Mouse (Mus musculus): ENCODE data around the gene Vars. TPM values are rescaled to one million over a fixed set of nuclear protein-coding genes. Genes with fewer than 3 reads are reported as not detected.

The Vars gene
- polyA plus RNA-seq, 1 experiment from 2014 or later: 54.8 TPM

DNA sequence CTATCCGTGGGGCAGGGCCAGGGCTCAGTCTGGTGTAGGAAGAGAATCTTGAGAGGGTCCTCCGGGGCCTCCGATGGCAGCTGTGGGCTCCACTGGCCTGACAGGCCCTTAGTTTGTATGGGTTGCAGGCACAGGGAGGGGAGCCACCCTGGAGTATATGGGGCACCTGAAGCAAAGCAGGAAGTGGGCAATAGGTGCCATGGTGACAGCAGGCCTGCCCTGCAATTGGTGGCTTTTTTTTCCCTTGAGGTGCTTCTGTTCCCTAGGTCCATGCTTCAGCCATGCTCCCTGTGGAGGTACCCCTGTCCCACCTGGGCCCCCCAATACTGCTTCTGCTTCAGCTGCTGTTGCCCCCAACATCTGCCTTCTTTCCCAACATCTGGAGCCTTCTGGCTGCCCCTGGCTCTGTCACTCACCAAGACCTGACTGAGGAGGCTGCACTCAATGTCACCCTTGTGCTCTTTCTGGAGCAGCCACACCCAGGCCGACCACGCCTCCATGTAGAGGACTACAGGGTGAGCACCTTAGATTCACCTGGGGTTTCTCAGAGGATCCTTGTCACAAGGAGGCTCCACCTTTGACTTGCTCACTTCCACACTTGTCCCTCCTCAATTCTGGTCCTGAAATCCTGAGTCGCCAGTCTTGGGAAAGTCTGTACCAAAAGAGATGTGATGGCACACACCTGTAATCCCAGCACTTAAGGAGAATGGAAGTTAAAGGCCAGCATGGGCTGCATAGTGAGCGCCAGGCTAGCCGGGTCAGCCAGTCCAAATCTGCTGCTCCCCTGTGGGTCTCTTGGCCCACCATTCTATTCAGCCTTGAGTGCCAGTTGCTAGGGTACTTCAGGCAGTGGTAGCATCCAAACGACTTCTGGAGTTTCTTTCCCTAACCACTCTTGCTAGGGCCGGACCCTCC, 16.3 kb downstream of the Vars start:
- Histone ChIP-seq H3K27me3 (ENCODE audit: control insufficient read depth, insufficient read depth, low read depth, low read length) (no peaks in the 10 kb centered on the region), H3K36me3 (ENCODE audit: control insufficient read depth, insufficient read depth, low read length) (peaks cover 35% of the 10 kb centered on the region), H3K9me3 (replicated peaks; ENCODE audit: control insufficient read depth, low read length, poor library complexity, severe bottlenecking) (no peaks in the 10 kb centered on the region), H3K4me1 (ENCODE audit: control insufficient read depth, insufficient read depth, low read length) (no peaks in the 10 kb centered on the region; the same call in 1 of the 2 replicates), H3K4me3 (ENCODE audit: low read depth, low read length) (no peak overlapping the region), H3K4me2 (ENCODE audit: low read length) (no peak overlapping the region), H3K27ac (ENCODE audit: low read length) (no peak overlapping the region), H3K9ac (ENCODE audit: low read depth, low read length) (no peak overlapping the region)
- WGBS: 81% methylated on average over 10 of the region's 10 CpGs
- no peak for ATAC-seq

DNA sequence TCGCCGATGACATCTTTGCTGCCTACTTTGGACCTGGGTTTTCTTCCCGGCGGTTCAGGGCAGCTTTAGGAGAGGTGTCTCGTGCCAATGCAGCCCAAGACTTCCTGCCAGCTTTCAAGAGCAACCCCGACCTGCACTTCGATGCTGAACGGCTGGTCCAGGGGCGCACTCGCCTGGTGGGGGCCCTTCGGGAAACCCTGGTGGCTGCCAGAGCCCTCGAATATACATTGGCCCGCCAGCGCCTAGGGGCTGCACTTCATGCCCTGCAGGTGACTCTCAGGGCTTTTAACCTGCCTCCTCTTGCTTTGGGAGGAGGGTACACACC, 16.9 kb downstream of the Vars start:
- H3K27me3 ChIP-seq (ENCODE audit: control insufficient read depth, insufficient read depth, low read depth, low read length): no peaks in the 10 kb centered on the region
- no peak for ATAC-seq
- H3K4me2 ChIP-seq (ENCODE audit: low read length): no peak overlapping the region
- 74% methylated on average over 14 of the region's 14 CpGs for WGBS
- no peak overlapping the region for H3K27ac ChIP-seq (ENCODE audit: low read length)
- peaks cover 29% of the 10 kb centered on the region for H3K36me3 ChIP-seq (ENCODE audit: control insufficient read depth, insufficient read depth, low read length)
- H3K4me3 ChIP-seq (ENCODE audit: low read depth, low read length): no peak overlapping the region
- no peaks in the 10 kb centered on the region for H3K9me3 ChIP-seq (replicated peaks; ENCODE audit: control insufficient read depth, low read length, poor library complexity, severe bottlenecking)
- no peaks in the 10 kb centered on the region; the same call in 1 of the 2 replicates for H3K4me1 ChIP-seq (ENCODE audit: control insufficient read depth, insufficient read depth, low read length)
- no peak overlapping the region for H3K9ac ChIP-seq (ENCODE audit: low read depth, low read length)

GRCm38 (mm10) chr17:35018171-35018570, 17.4 kb downstream of the Vars start:
- H3K27me3 ChIP-seq (ENCODE audit: control insufficient read depth, insufficient read depth, low read depth, low read length): no peaks in the 10 kb centered on the region
- H3K4me3 ChIP-seq (ENCODE audit: low read depth, low read length): no peak overlapping the region
- no peaks in the 10 kb centered on the region; the same call in 1 of the 2 replicates for H3K4me1 ChIP-seq (ENCODE audit: control insufficient read depth, insufficient read depth, low read length)
- no peaks in the 10 kb centered on the region for H3K9me3 ChIP-seq (replicated peaks; ENCODE audit: control insufficient read depth, low read length, poor library complexity, severe bottlenecking)
- 85% methylated on average over 3 of the region's 3 CpGs for WGBS
- no peak overlapping the region for H3K9ac ChIP-seq (ENCODE audit: low read depth, low read length)
- no peak for ATAC-seq
- H3K4me2 ChIP-seq (ENCODE audit: low read length): no peak overlapping the region
- peaks cover 26% of the 10 kb centered on the region for H3K36me3 ChIP-seq (ENCODE audit: control insufficient read depth, insufficient read depth, low read length)
- no peak overlapping the region for H3K27ac ChIP-seq (ENCODE audit: low read length)

DNA sequence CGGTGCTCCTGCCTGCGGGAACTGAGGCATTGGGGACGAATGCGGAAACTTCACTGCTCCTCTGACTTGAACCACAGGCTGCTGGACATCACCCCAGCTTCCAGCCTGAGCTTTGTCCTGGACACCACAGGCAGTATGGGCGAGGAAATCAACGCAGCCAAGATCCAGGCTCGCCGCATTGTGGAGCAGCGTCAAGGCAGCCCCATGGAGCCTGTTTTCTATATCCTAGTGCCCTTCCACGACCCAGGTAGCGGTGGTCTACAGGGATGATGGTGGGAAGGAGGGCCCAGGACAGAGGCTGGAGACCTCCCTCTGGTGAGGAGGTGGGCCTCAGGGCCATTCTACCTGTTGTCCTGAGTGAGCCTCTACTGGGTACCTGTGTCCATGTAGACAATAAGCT, 19.1 kb downstream of the Vars start:
- Histone ChIP-seq H3K9ac (ENCODE audit: low read depth, low read length) (no peak overlapping the region), H3K4me3 (ENCODE audit: low read depth, low read length) (no peak overlapping the region), H3K27me3 (ENCODE audit: control insufficient read depth, insufficient read depth, low read depth, low read length) (no peaks in the 10 kb centered on the region), H3K9me3 (replicated peaks; ENCODE audit: control insufficient read depth, low read length, poor library complexity, severe bottlenecking) (no peaks in the 10 kb centered on the region), H3K36me3 (ENCODE audit: control insufficient read depth, insufficient read depth, low read length) (peaks cover 9% of the 10 kb centered on the region), H3K4me1 (ENCODE audit: control insufficient read depth, insufficient read depth, low read length) (no peaks in the 10 kb centered on the region; the same call in 1 of the 2 replicates), H3K4me2 (ENCODE audit: low read length) (no peak overlapping the region), H3K27ac (ENCODE audit: low read length) (no peak overlapping the region)
- ATAC-seq: no peak
- WGBS: 73% methylated on average over 11 of the region's 11 CpGs

- 83% methylated on average over 8 of the region's 8 CpGs for WGBS
- H3K27me3 ChIP-seq (ENCODE audit: control insufficient read depth, insufficient read depth, low read depth, low read length): no peaks in the 10 kb centered on the region
- H3K27ac ChIP-seq (ENCODE audit: low read length): no peak overlapping the region
- ATAC-seq: no peak
- H3K4me3 ChIP-seq (ENCODE audit: low read depth, low read length): no peak overlapping the region
- no peak overlapping the region for H3K9ac ChIP-seq (ENCODE audit: low read depth, low read length)
- H3K4me1 ChIP-seq (ENCODE audit: control insufficient read depth, insufficient read depth, low read length): no peaks in the 10 kb centered on the region; the same call in 1 of the 2 replicates
- H3K9me3 ChIP-seq (replicated peaks; ENCODE audit: control insufficient read depth, low read length, poor library complexity, severe bottlenecking): no peaks in the 10 kb centered on the region
- peaks cover 5% of the 10 kb centered on the region for H3K36me3 ChIP-seq (ENCODE audit: control insufficient read depth, insufficient read depth, low read length)
- no peak overlapping the region for H3K4me2 ChIP-seq (ENCODE audit: low read length)
Measured at GRCm38 (mm10) chr17:35020551-35020950, 19.8 kb downstream of the Vars start.

- H3K36me3 ChIP-seq (ENCODE audit: control insufficient read depth, insufficient read depth, low read length): peaks cover 3% of the 10 kb centered on the region; the same call in 1 of the 2 replicates
- no peak for ATAC-seq
- no peaks in the 10 kb centered on the region; the same call in 1 of the 2 replicates for H3K4me1 ChIP-seq (ENCODE audit: control insufficient read depth, insufficient read depth, low read length)
- no peak overlapping the region for H3K27ac ChIP-seq (ENCODE audit: low read length)
- H3K27me3 ChIP-seq (ENCODE audit: control insufficient read depth, insufficient read depth, low read depth, low read length): no peaks in the 10 kb centered on the region
- no peak overlapping the region for H3K4me2 ChIP-seq (ENCODE audit: low read length)
- H3K9me3 ChIP-seq (replicated peaks; ENCODE audit: control insufficient read depth, low read length, poor library complexity, severe bottlenecking): no peaks in the 10 kb centered on the region
- H3K9ac ChIP-seq (ENCODE audit: low read depth, low read length): no peak overlapping the region
- 3% methylated on average over 17 of the region's 17 CpGs for WGBS
- H3K4me3 ChIP-seq (ENCODE audit: low read depth, low read length): no peak overlapping the region
Measured at GRCm38 (mm10) chr17:35021163-35021808, 20.5 kb downstream of the Vars start.

DNA sequence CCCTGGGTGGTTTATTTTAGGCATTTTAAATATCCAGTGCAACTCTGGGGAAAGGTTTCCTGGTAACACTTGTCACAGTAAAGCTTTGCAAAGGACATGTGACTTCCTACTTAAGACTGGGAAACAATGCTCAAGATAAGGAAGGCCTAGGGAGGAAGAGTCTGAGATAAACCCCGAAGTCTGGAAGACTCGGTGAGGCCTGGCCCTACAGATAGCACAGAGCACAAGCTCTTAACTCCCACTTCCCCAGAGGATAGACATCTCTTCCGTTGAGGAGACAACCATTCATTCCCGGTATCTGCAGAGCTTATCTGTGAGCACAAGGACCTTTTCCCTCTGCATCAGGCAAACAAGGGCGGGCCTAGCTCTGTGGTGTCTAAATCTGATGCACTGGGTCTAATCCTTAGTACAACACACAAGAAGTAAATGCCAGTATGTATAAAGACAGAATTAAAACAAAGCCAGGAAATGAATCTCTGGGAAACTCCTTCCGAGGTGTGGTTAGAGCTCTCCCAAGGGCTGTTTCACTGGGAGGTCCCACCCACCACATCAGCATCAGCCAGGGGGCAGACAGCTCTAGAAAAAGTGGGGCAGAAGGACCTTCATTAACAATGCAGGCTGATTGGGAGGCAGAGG, 21.2 kb downstream of the Vars start:
- H3K4me1 ChIP-seq (ENCODE audit: control insufficient read depth, insufficient read depth, low read length): no peaks in the 10 kb centered on the region; the same call in 1 of the 2 replicates
- no peak for ATAC-seq
- H3K27ac ChIP-seq (ENCODE audit: low read length): no peak overlapping the region
- H3K9ac ChIP-seq (ENCODE audit: low read depth, low read length): no peak overlapping the region
- WGBS: 51% methylated on average over 6 of the region's 6 CpGs
- no peak overlapping the region for H3K4me3 ChIP-seq (ENCODE audit: low read depth, low read length)
- H3K27me3 ChIP-seq (ENCODE audit: control insufficient read depth, insufficient read depth, low read depth, low read length): no peaks in the 10 kb centered on the region
- no peak overlapping the region for H3K4me2 ChIP-seq (ENCODE audit: low read length)
- H3K9me3 ChIP-seq (replicated peaks; ENCODE audit: control insufficient read depth, low read length, poor library complexity, severe bottlenecking): no peaks in the 10 kb centered on the region
- H3K36me3 ChIP-seq (ENCODE audit: control insufficient read depth, insufficient read depth, low read length): no peaks in the 10 kb centered on the region

- Histone ChIP-seq H3K9me3 (replicated peaks; ENCODE audit: control insufficient read depth, low read length, poor library complexity, severe bottlenecking) (no peaks in the 10 kb centered on the region), H3K27me3 (ENCODE audit: control insufficient read depth, insufficient read depth, low read depth, low read length) (no peaks in the 10 kb centered on the region), H3K4me2 (ENCODE audit: low read length) (no peak overlapping the region), H3K36me3 (ENCODE audit: control insufficient read depth, insufficient read depth, low read length) (no peaks in the 10 kb centered on the region), H3K9ac (ENCODE audit: low read depth, low read length) (no peak overlapping the region), H3K4me1 (ENCODE audit: control insufficient read depth, insufficient read depth, low read length) (no peaks in the 10 kb centered on the region; the same call in 1 of the 2 replicates), H3K27ac (ENCODE audit: low read length) (no peak overlapping the region), H3K4me3 (ENCODE audit: low read depth, low read length) (no peak overlapping the region)
- no peak for ATAC-seq
- 96% methylated on average over 8 of the region's 8 CpGs for WGBS
Measured at GRCm38 (mm10) chr17:35022541-35023060, 21.8 kb downstream of the Vars start.

Measured in midbrain, embryonic 16.5 days (tissue).